Mouse (Mus musculus): Measurements from ENCODE around the gene Slc37a2. TPM values are rescaled to one million over a fixed set of nuclear protein-coding genes. Genes with fewer than 3 reads are reported as not detected.

Slc37a2 gene
- polyA plus RNA-seq, 1 experiment, result 17.9 TPM

DNA sequence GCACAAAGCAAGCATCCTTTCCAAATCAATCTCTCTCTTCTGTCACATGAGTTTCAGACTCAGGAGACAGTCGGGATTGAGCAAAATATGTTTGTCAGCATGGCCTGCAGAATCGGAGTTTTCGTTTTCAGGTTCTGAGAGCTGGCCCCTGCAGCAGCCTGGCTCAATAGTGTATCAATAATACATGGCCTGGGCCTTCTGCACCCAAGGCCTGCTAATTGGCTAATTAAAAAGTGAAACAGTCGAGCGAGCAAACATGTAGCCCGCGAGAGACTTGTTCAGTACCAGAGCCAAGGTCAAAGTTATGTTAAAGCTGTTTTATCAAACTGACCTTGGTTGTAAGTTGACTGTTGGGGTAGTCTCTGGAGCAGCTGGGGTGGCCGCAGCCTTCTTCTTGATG, 34.8 kb downstream of the Slc37a2 start:
- 92% methylated on average over 8 of the region's 8 CpGs for WGBS
- no peak for TF ChIP-seq POLR2A (IDR thresholded peaks at IDR 0.05; ENCODE audit: low read depth, low read length)
- TF ChIP-seq CTCF (IDR thresholded peaks at IDR 0.05; ENCODE audit: extremely low read depth, insufficient read depth, insufficient read length, insufficient replicate concordance), result no peak
- no peak overlapping the region for H3K27ac ChIP-seq (ENCODE audit: insufficient read depth, low read length)
- no peak overlapping the region for H3K4me3 ChIP-seq (ENCODE audit: extremely low read depth, insufficient read depth, insufficient read length)
- H3K27me3 ChIP-seq (ENCODE audit: control insufficient read depth, insufficient read depth, low read length), result no peaks in the 10 kb centered on the region
- no peaks in the 10 kb centered on the region for H3K4me1 ChIP-seq (ENCODE audit: control insufficient read depth, insufficient read depth, insufficient read length)
- H3K36me3 ChIP-seq (ENCODE audit: control insufficient read depth, insufficient read depth, low read length), result no peaks in the 10 kb centered on the region
- DNase-seq (ENCODE audit: low read depth in 1 of 2, low spot score in 2 of 2), result no peak

DNA sequence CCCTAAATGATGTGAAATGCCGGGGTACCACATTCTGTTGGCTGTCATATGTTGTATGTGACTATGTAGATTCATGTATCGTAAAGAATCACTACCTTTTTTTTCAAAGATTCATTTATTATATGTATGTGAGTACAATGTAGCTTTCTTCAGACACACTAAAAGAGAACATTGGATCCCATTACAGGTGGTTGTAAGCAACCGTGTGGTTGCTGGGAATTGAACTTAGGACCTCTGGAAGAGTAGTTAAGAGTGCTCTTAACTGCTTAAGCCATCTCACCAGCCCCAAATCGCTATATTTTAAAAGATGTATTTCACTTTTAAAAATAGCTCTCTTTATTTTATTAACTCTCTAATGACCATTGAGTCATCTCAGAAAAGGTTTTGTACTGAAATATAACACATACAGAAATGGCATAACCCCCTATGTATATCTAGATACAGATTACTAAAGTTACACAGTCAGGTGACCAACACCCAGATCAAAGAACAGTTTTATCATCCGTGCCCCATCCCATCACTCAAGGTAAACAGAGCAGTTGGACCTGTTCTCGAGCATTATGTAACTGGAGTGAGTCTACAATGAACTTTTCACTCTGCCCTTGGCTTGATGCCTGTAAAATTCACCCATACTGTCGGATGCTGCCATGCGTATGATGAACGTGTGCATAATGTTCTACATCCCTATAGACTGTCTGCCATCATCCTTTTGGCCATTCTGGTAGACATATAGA, 41.0 kb downstream of the Slc37a2 start:
- Histone ChIP-seq H3K4me1 (ENCODE audit: control insufficient read depth, insufficient read depth, insufficient read length) (no peaks in the 10 kb centered on the region), H3K4me3 (ENCODE audit: extremely low read depth, insufficient read depth, insufficient read length) (no peak overlapping the region), H3K36me3 (ENCODE audit: control insufficient read depth, insufficient read depth, low read length) (no peaks in the 10 kb centered on the region), H3K27ac (ENCODE audit: insufficient read depth, low read length) (no peak overlapping the region), H3K27me3 (ENCODE audit: control insufficient read depth, insufficient read depth, low read length) (no peaks in the 10 kb centered on the region)
- DNase-seq (ENCODE audit: low read depth in 1 of 2, low spot score in 2 of 2), result no peak
- TF ChIP-seq POLR2A (IDR thresholded peaks at IDR 0.05; ENCODE audit: low read depth, low read length) (no peak), CTCF (IDR thresholded peaks at IDR 0.05; ENCODE audit: extremely low read depth, insufficient read depth, insufficient read length, insufficient replicate concordance) (no peak)
- WGBS, result 87% methylated on average over 9 of the region's 9 CpGs

- H3K4me3 ChIP-seq (ENCODE audit: extremely low read depth, insufficient read depth, insufficient read length), result no peak overlapping the region
- no peaks in the 10 kb centered on the region for H3K27me3 ChIP-seq (ENCODE audit: control insufficient read depth, insufficient read depth, low read length)
- no peak overlapping the region for H3K27ac ChIP-seq (ENCODE audit: insufficient read depth, low read length)
- TF ChIP-seq CTCF (IDR thresholded peaks at IDR 0.05; ENCODE audit: extremely low read depth, insufficient read depth, insufficient read length, insufficient replicate concordance) (no peak), POLR2A (IDR thresholded peaks at IDR 0.05; ENCODE audit: low read depth, low read length) (no peak)
- 81% methylated on average over 13 of the region's 13 CpGs for WGBS
- H3K36me3 ChIP-seq (ENCODE audit: control insufficient read depth, insufficient read depth, low read length), result no peaks in the 10 kb centered on the region
- no peaks in the 10 kb centered on the region; the same call in 1 of the 2 replicates for H3K4me1 ChIP-seq (ENCODE audit: control insufficient read depth, insufficient read depth, insufficient read length)
- no peak for DNase-seq (ENCODE audit: low read depth in 1 of 2, low spot score in 2 of 2)
Observed at GRCm38 (mm10) chr9:37213060-37213738, 42.3 kb downstream of the Slc37a2 start.

DNA sequence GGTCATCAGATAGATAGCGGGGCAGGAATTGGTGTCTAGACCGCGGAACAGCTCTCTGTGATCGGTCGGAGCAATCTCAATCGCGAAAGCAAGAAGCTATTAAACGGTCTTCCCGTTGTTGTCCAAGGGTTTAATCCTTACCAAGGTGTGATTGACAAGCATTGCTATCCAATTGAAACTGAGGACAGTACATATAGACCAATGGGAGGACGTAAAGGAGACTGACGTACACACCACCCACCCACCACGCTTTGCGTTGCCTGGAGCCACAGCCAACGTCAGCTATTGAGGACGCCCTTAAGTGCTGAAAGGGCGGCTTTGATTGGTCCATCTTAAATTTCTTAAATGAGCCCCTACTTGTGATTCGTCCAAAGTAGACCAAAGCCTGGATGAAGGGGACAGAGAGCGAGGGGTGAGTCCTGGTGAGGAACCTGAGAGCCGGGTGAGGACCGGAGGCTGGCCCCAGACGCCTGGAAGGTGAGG, 47.6 kb downstream of the Slc37a2 start, which contains the start of gene Tmem218:
Gene Tmem218 (plus strand): TSS at position 295 of the 483 bp plus-strand sequence.
- H3K27me3 ChIP-seq (ENCODE audit: control insufficient read depth, insufficient read depth, low read length), result no peaks in the 10 kb centered on the region
- WGBS, result under 1% methylated on average over 21 of the region's 21 CpGs
- H3K4me3 ChIP-seq (ENCODE audit: extremely low read depth, insufficient read depth, insufficient read length), result peak within 1 kb of the TSS; percentile 74
- peak within 1 kb of the TSS; percentile 70 for H3K27ac ChIP-seq (ENCODE audit: insufficient read depth, low read length)
- no peaks in the 10 kb centered on the region for H3K36me3 ChIP-seq (ENCODE audit: control insufficient read depth, insufficient read depth, low read length)
- H3K4me1 ChIP-seq (ENCODE audit: control insufficient read depth, insufficient read depth, insufficient read length), result peaks cover 2% of the 10 kb centered on the region; the same call in 1 of the 2 replicates
- TF ChIP-seq CTCF (IDR thresholded peaks at IDR 0.05; ENCODE audit: extremely low read depth, insufficient read depth, insufficient read length, insufficient replicate concordance) (no peak), POLR2A (IDR thresholded peaks at IDR 0.05; ENCODE audit: low read depth, low read length) (peak; percentile 7; the same call in 1 of the 2 replicates)
- DNase-seq (ENCODE audit: low read depth in 1 of 2, low spot score in 2 of 2), result peak; percentile 86 to 99

- no peaks in the 10 kb centered on the region for H3K27me3 ChIP-seq (ENCODE audit: control insufficient read depth, insufficient read depth, low read length)
- no peak overlapping the region for H3K27ac ChIP-seq (ENCODE audit: insufficient read depth, low read length)
- no peaks in the 10 kb centered on the region for H3K36me3 ChIP-seq (ENCODE audit: control insufficient read depth, insufficient read depth, low read length)
- TF ChIP-seq POLR2A (IDR thresholded peaks at IDR 0.05; ENCODE audit: low read depth, low read length), result no peak
- TF ChIP-seq CTCF (IDR thresholded peaks at IDR 0.05; ENCODE audit: extremely low read depth, insufficient read depth, insufficient read length, insufficient replicate concordance), result no peak
- DNase-seq (ENCODE audit: low read depth in 1 of 2, low spot score in 2 of 2), result no peak
- H3K4me3 ChIP-seq (ENCODE audit: extremely low read depth, insufficient read depth, insufficient read length), result no peak overlapping the region
- peaks cover 2% of the 10 kb centered on the region; the same call in 1 of the 2 replicates for H3K4me1 ChIP-seq (ENCODE audit: control insufficient read depth, insufficient read depth, insufficient read length)
- WGBS, result 90% methylated on average over 5 of the region's 5 CpGs
Observed at GRCm38 (mm10) chr9:37203884-37204283, 51.7 kb downstream of the Slc37a2 start.

GRCm38 (mm10) chr9:37200414-37200813, 55.1 kb downstream of the Slc37a2 start:
- WGBS, result 83% methylated on average over 5 of the region's 5 CpGs
- Histone ChIP-seq H3K36me3 (ENCODE audit: control insufficient read depth, insufficient read depth, low read length) (no peaks in the 10 kb centered on the region), H3K4me1 (ENCODE audit: control insufficient read depth, insufficient read depth, insufficient read length) (no peaks in the 10 kb centered on the region), H3K4me3 (ENCODE audit: extremely low read depth, insufficient read depth, insufficient read length) (no peak overlapping the region), H3K27me3 (ENCODE audit: control insufficient read depth, insufficient read depth, low read length) (no peaks in the 10 kb centered on the region), H3K27ac (ENCODE audit: insufficient read depth, low read length) (no peak overlapping the region)
- TF ChIP-seq CTCF (IDR thresholded peaks at IDR 0.05; ENCODE audit: extremely low read depth, insufficient read depth, insufficient read length, insufficient replicate concordance) (no peak), POLR2A (IDR thresholded peaks at IDR 0.05; ENCODE audit: low read depth, low read length) (no peak)
- DNase-seq (ENCODE audit: low read depth in 1 of 2, low spot score in 2 of 2), result no peak
